Mouse (Mus musculus) liver, embryonic 14.5 days (tissue): ENCODE measurements around the gene Pigm. TPM values are rescaled to one million over a fixed set of nuclear protein-coding genes. Genes with fewer than 3 reads are reported as not detected.

Experiments used
- ATAC-seq: fragments of 200-750 bp; cut with Nextera tagmentation; 2 replicates; pipeline ENCODE4 v1.8.0; 2017; ENCODE audit warnings: moderate number of reproducible peaks, mild to moderate bottlenecking, moderate library complexity; ENCODE audit not compliant: insufficient read depth
- DNase-seq, 3 experiments: peaks; one replicate each; pipeline ENCODE4 v3.0.0-alpha.2; 2012 to 2013; ENCODE audit warnings: low read depth in 3 of 3, low spot score in 3 of 3
- H3K27ac ChIP-seq: fragments of 300-500 bp; sonication (generic); 2 replicates; pipeline ENCODE4 v1.5.1; 2014; ENCODE audit warnings: moderate library complexity, mild to moderate bottlenecking, control low read depth, inconsistent platforms
- H3K27me3 ChIP-seq: fragments of 300-500 bp; sonication (generic); 2 replicates; pipeline ENCODE4 v1.6.1; 2014; ENCODE audit warnings: mild to moderate bottlenecking, low read length, moderate library complexity; ENCODE audit not compliant: control insufficient read depth, insufficient read depth
- H3K36me3 ChIP-seq: fragments of 300-500 bp; sonication (generic); replicated peaks from 2 replicates; pipeline ENCODE4 v1.6.1; 2014; ENCODE audit warnings: low read depth; ENCODE audit not compliant: control insufficient read depth, insufficient read depth
- H3K4me1 ChIP-seq, 2 experiments: fragments of 200-500 bp in 1 of 2; fragments of 300-500 bp in 1 of 2; sonication (generic) in 1 of 2; replicated peaks; 2 replicates each; pipeline ENCODE4 v1.6.1; 2012 to 2014; ENCODE audit warnings: antibody characterized with exemption in 1 of 2, inconsistent platforms in 1 of 2, low read length in 1 of 2; ENCODE audit not compliant: control insufficient read depth in 2 of 2, insufficient read depth in 2 of 2
- H3K4me2 ChIP-seq: fragments of 300-500 bp; sonication (generic); 2 replicates; pipeline ENCODE4 v1.6.1; 2014; ENCODE audit warnings: low read depth, mild to moderate bottlenecking, control low read depth, moderate library complexity
- H3K4me3 ChIP-seq, 2 experiments: fragments of 200-500 bp in 1 of 2; fragments of 300-500 bp in 1 of 2; sonication (generic) in 1 of 2; 2 replicates each; pipeline ENCODE4 v1.5.1; 2012 to 2014; ENCODE audit warnings: low read depth in 2 of 2, low read length in 2 of 2, mild to moderate bottlenecking in 2 of 2, control low read depth in 1 of 2, inconsistent platforms in 1 of 2, moderate library complexity in 1 of 2; ENCODE audit not compliant: insufficient read depth in 1 of 2
- H3K9ac ChIP-seq: fragments of 300-500 bp; sonication (generic); replicated peaks from 2 replicates; pipeline ENCODE4 v1.6.1; 2014; ENCODE audit warnings: mild to moderate bottlenecking, control low read depth, moderate library complexity
- H3K9me3 ChIP-seq: fragments of 300-500 bp; sonication (generic); 2 replicates; pipeline ENCODE4 v1.6.1; 2016; ENCODE audit warnings: low read length, mixed read lengths; ENCODE audit not compliant: control insufficient read depth
- CTCF ChIP-seq: IDR thresholded peaks from 2 replicates; pipeline ENCODE4 v1.5.1; 2016; ENCODE audit warnings: antibody characterized with exemption, low read depth, control low read depth
- EP300 ChIP-seq: IDR thresholded peaks from 2 replicates; pipeline ENCODE4 v1.6.1; 2016; ENCODE audit warnings: antibody characterized with exemption, low read depth
- WGBS: fragments of 180-500 bp; shearing (Covaris S2); extraction: QIAGEN DNeasy Blood & Tissue Kit; methylation state at CpG from one replicate; pipeline ENCODE4 v1.1.7; 2014; ENCODE audit not compliant: insufficient replicate concordance; 5-methylcytosine and 5-hydroxymethylcytosine counted together
- polyA plus RNA-seq, 2 experiments: library from polyadenylated mRNA; depleted of rRNA in 1 of 2; stranded (reverse) in 1 of 2; unstranded in 1 of 2; fragments of >200 nt; fragmentation: Nextera tagmentation in 1 of 2; extraction: Ambion mirVana in 1 of 2; gene quantifications; 2 replicates each; pipeline versions ENCODE4 v1.2.1 to v1.2.3; 2012 to 2014

The Pigm gene
- polyA plus RNA-seq, 2 experiments = 2.3 to 4.1 TPM

- no peak overlapping the region for H3K4me2 ChIP-seq
- no peaks in the 10 kb centered on the region for H3K36me3 ChIP-seq
- no peak overlapping the region for H3K9ac ChIP-seq
- H3K4me3 ChIP-seq = no peak overlapping the region
- H3K27ac ChIP-seq = no peak overlapping the region
- ATAC-seq = no peak
- TF ChIP-seq CTCF (peak; percentile 66), EP300 (no peak)
- no peaks in the 10 kb centered on the region for H3K4me1 ChIP-seq
- WGBS = 0% methylated on average over 4 of the region's 4 CpGs
- no peaks in the 10 kb centered on the region for H3K27me3 ChIP-seq
- peak in 1 of 3 experiments; percentile 20 for DNase-seq
- no peaks in the 10 kb centered on the region for H3K9me3 ChIP-seq
Measured at GRCm38 (mm10) chr1:172410806-172411205, 34.5 kb downstream of the Pigm start.

GRCm38 (mm10) chr1:172412204-172412603 lies 35.9 kb downstream of the Pigm start:
- Histone ChIP-seq H3K9me3 (no peaks in the 10 kb centered on the region), H3K4me2 (no peak overlapping the region), H3K27me3 (no peaks in the 10 kb centered on the region), H3K9ac (no peak overlapping the region), H3K4me1 (no peaks in the 10 kb centered on the region), H3K36me3 (no peaks in the 10 kb centered on the region), H3K27ac (no peak overlapping the region), H3K4me3 (no peak overlapping the region)
- WGBS = 0% methylated on average over 5 of the region's 5 CpGs
- DNase-seq (peak in 1 of 3 experiments; percentile 33), ATAC-seq (no peak)
- TF ChIP-seq EP300 (no peak), CTCF (peak; percentile 91)

DNA sequence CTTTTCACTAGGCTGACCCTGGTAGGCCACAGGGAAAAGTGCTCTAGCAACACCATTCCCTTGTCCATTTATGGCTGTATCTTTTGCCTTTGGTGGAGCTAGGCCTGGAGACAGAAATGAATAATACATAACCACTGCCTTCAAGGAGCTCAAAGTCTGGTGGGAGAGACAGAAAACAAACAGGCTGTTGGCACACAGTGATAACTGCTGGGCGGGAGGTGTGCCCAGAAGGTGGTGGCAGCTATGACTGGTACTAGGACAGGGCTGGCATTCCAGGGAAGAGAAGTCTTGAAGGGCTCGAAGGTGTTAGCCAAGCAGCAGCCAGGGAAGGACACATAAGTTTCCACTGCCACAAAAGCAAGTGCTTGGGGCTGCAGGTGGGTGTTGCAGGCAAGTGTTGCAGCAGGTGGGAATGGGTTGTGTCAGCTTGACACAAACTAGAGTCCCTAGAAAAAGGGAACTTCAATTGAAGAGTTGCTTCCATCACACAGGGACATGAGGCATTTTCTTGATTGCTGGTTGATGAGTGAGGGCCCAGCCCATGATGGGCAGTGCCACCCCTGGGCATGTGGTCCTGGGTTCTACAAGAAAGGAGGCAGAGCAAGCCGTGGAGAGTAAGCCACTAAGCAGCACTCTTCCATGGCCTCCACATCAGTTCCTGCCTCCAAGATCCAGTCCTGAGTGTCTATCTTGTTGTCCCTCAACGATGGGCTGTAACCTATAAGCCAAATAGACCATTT lies 37.3 kb downstream of the Pigm start:
- WGBS = 42% methylated on average over 4 of the region's 4 CpGs
- Histone ChIP-seq H3K4me1 (no peaks in the 10 kb centered on the region), H3K27me3 (no peaks in the 10 kb centered on the region), H3K9me3 (no peaks in the 10 kb centered on the region), H3K9ac (no peak overlapping the region), H3K4me3 (no peak overlapping the region), H3K36me3 (no peaks in the 10 kb centered on the region), H3K27ac (no peak overlapping the region), H3K4me2 (no peak overlapping the region)
- DNase-seq = no peak
- ATAC-seq = no peak
- TF ChIP-seq CTCF = no peak
- no peak for TF ChIP-seq EP300

DNA sequence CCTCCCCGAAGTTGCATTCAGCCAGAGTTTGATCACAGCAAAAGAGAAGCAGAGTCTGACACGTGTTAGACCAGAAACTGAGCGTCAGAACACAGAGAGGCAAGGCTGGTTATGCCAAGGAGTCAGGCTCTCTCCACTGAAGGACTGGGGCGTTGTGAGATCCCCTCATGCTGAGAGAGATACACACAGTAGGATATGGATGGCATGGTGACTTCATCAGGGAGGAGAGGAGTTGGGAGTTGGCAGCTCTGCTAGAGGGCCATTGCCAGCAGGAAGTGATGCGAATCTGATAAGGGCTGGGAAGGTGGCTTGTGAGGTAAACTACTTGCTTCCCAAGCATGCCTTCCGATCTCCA lies 37.9 kb downstream of the Pigm start:
- DNase-seq (no peak), ATAC-seq (no peak)
- no peak overlapping the region for H3K4me2 ChIP-seq
- no peaks in the 10 kb centered on the region for H3K36me3 ChIP-seq
- H3K27me3 ChIP-seq = no peaks in the 10 kb centered on the region
- no peak overlapping the region for H3K27ac ChIP-seq
- H3K4me3 ChIP-seq = no peak overlapping the region
- TF ChIP-seq CTCF = no peak
- no peaks in the 10 kb centered on the region for H3K9me3 ChIP-seq
- H3K9ac ChIP-seq = no peak overlapping the region
- 50% methylated on average over 6 of the region's 6 CpGs for WGBS
- no peaks in the 10 kb centered on the region for H3K4me1 ChIP-seq

GRCm38 (mm10) chr1:172415061-172415460 lies 38.7 kb downstream of the Pigm start:
- TF ChIP-seq EP300 (no peak), CTCF (no peak)
- Histone ChIP-seq H3K36me3 (no peaks in the 10 kb centered on the region), H3K4me2 (no peak overlapping the region), H3K9ac (no peak overlapping the region), H3K27ac (no peak overlapping the region), H3K4me1 (no peaks in the 10 kb centered on the region), H3K4me3 (no peak overlapping the region), H3K9me3 (no peaks in the 10 kb centered on the region), H3K27me3 (no peaks in the 10 kb centered on the region)
- ATAC-seq (no peak), DNase-seq (no peak)
- WGBS = 60% methylated on average over 7 of the region's 7 CpGs
